Mouse (Mus musculus) stomach, postnatal 0 days (tissue): ENCODE results near the gene Slc47a2. TPM values are rescaled to one million over a fixed set of nuclear protein-coding genes. Genes with fewer than 3 reads are reported as not detected.

Experiments used
- ATAC-seq: fragments of 200-750 bp; cut with Nextera tagmentation; 2 replicates; pipeline ENCODE4 v1.8.0; 2017; ENCODE audit not compliant: low FRiP score, low TSS enrichment
- DNase-seq: peaks from one replicate; pipeline ENCODE4 v3.0.0-alpha.2; 2016; ENCODE audit warnings: low spot score
- H3K27ac ChIP-seq: fragments of 300-500 bp; sonication (generic); replicated peaks from 2 replicates; pipeline ENCODE4 v1.5.1; 2014; ENCODE audit warnings: mild to moderate bottlenecking, control low read depth
- H3K27me3 ChIP-seq: fragments of 300-500 bp; sonication (generic); 2 replicates; pipeline ENCODE4 v1.6.1; 2014; ENCODE audit warnings: low read length; ENCODE audit not compliant: control insufficient read depth, insufficient read depth
- H3K36me3 ChIP-seq: fragments of 300-500 bp; sonication (generic); 2 replicates; pipeline ENCODE4 v1.6.1; 2014; ENCODE audit warnings: low read length, mixed read lengths; ENCODE audit not compliant: control insufficient read depth, insufficient read depth
- H3K4me1 ChIP-seq: fragments of 300-500 bp; sonication (generic); replicated peaks from 2 replicates; pipeline ENCODE4 v1.6.1; 2014; ENCODE audit warnings: antibody characterized with exemption; ENCODE audit not compliant: control insufficient read depth, insufficient read depth
- H3K4me2 ChIP-seq: fragments of 300-500 bp; sonication (generic); replicated peaks from 2 replicates; pipeline ENCODE4 v1.6.1; 2014; ENCODE audit warnings: low read depth, mild to moderate bottlenecking, control low read depth, moderate library complexity
- H3K4me3 ChIP-seq: fragments of 300-500 bp; sonication (generic); 2 replicates; pipeline ENCODE4 v1.5.1; 2014; ENCODE audit warnings: low read depth, low read length, control low read depth
- H3K9ac ChIP-seq: fragments of 300-500 bp; sonication (generic); 2 replicates; pipeline ENCODE4 v1.6.1; 2014; ENCODE audit warnings: mild to moderate bottlenecking, low read length, control low read depth, mixed read lengths
- H3K9me3 ChIP-seq: fragments of 300-500 bp; sonication (generic); 2 replicates; pipeline ENCODE4 v1.6.1; 2016; ENCODE audit warnings: low read length; ENCODE audit not compliant: control insufficient read depth
- CTCF ChIP-seq: IDR thresholded peaks from 2 replicates; pipeline ENCODE4 v1.5.1; 2016; ENCODE audit warnings: antibody characterized with exemption, low read depth, mild to moderate bottlenecking, moderate library complexity
- EP300 ChIP-seq: optimal IDR thresholded peaks from 2 replicates; pipeline ENCODE3; 2016; ENCODE audit warnings: antibody characterized with exemption
- WGBS: fragments of 180-500 bp; shearing (Covaris S2); extraction: QIAGEN DNeasy Blood & Tissue Kit; methylation state at CpG from one replicate; pipeline ENCODE4 v1.1.7; 2014; 5-methylcytosine and 5-hydroxymethylcytosine counted together
- polyA plus RNA-seq: library from polyadenylated mRNA; unstranded; fragments of >200 nt; fragmentation: Nextera tagmentation; extraction: Ambion mirVana; gene quantifications from 2 replicates; pipeline ENCODE4 v1.2.1, GENCODE M21; 2015

The Slc47a2 gene
- polyA plus RNA-seq, 1 experiment from 2014 or later, result 0.29 TPM

DNA sequence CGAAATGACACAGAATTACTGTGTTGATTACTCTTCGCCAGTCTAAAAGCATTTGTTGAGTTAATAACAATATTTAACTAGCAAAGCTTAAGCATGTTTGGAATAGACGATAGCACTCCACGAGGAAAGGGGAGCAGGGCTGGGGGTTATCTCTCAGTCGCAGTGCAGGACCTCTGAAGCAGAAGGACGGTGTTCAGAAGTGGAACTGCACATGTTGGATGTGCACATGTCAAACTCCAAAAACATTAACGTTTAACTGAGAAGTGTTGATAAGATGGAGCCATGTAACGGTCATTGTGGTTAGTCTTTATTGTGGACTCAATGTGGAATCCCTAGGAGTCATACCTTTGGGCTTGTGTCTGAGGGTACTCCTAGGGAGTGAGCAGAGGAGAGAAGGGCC, 67.6 kb downstream of the Slc47a2 start:
- Histone ChIP-seq H3K27ac (no peak overlapping the region), H3K4me2 (no peak overlapping the region), H3K27me3 (no peaks in the 10 kb centered on the region), H3K36me3 (no peaks in the 10 kb centered on the region), H3K9ac (no peak overlapping the region), H3K4me1 (no peaks in the 10 kb centered on the region), H3K4me3 (no peak overlapping the region), H3K9me3 (no peaks in the 10 kb centered on the region)
- no peak for TF ChIP-seq EP300
- no peak for TF ChIP-seq CTCF
- 39% methylated on average over 8 of the region's 8 CpGs for whole genome bisulfite sequencing
- DNase-seq, result no peak
- 0 out of 2 replicates have a peak, but pooled peaks have one; percentile 34 for ATAC-seq

DNA sequence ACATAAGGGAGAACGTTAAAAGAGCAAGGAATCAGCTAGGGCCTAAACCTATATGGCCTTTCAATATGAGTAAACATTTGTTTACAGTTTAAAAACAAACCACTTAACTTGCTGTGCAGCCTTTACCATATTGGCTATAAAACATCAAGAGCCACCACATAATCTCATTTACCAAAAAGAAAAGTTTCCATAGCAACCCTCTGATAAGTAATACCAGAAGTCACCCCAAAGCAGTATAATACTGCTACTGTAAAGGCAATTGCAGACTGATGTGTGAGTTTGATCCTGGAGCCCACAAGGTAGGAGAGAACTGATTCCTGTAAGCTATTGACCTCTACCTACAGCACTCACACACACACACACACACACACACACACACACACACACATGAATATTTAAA, 68.2 kb downstream of the Slc47a2 start:
- no peaks in the 10 kb centered on the region for H3K9me3 ChIP-seq
- DNase-seq, result no peak
- ATAC-seq, result no peak
- no peak for TF ChIP-seq CTCF
- no peak for TF ChIP-seq EP300
- H3K27me3 ChIP-seq, result no peaks in the 10 kb centered on the region
- no peak overlapping the region for H3K27ac ChIP-seq
- H3K36me3 ChIP-seq, result no peaks in the 10 kb centered on the region
- no peak overlapping the region for H3K4me3 ChIP-seq
- no peak overlapping the region for H3K4me2 ChIP-seq
- no peak overlapping the region for H3K9ac ChIP-seq
- WGBS, result 45% methylated on average over 1 of the region's 1 CpGs
- no peaks in the 10 kb centered on the region for H3K4me1 ChIP-seq

DNA sequence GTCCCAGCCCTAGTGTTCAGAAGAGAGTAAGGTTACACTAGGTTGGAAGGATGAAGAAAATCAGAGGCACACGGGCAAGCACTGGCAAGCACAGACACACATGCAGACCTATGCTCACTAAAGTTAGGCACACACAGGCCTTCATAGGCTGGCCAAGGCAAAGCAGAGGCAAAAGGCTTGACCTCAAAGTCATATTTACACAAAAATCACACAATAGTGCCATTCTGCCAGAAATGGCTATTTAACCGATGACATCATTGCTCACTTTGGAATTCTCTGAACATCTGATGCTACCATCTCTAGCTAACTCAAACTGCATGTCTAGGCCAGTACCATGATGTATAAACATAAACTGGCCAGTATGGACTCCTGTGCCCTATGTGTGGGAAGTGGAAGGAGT, 68.7 kb downstream of the Slc47a2 start:
- H3K9ac ChIP-seq, result no peak overlapping the region
- H3K27me3 ChIP-seq, result no peaks in the 10 kb centered on the region
- WGBS, result 63% methylated on average over 2 of the region's 2 CpGs
- no peaks in the 10 kb centered on the region for H3K4me1 ChIP-seq
- no peaks in the 10 kb centered on the region for H3K36me3 ChIP-seq
- H3K4me2 ChIP-seq, result no peak overlapping the region
- ATAC-seq, result no peak
- no peaks in the 10 kb centered on the region for H3K9me3 ChIP-seq
- H3K4me3 ChIP-seq, result no peak overlapping the region
- no peak overlapping the region for H3K27ac ChIP-seq
- no peak for DNase-seq
- TF ChIP-seq CTCF (no peak), EP300 (no peak)

DNA sequence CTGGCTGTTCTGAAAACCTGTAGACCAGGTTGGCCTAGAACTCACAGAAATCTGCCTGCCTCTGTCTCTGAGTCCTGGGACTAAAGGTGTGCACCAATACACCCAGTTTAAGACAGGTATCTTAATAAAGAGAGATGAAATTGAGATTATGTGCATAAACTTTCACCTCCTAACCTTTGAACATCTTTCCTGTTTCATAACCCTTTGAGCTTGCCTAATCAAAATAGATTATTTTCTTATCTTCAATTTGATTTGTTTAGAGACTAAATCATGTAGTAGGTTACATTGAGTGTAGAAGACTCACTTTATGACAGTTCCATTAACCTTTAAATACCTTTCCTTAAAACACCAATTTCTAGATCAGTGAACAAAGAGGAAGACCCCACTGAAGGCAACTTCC, 71.0 kb downstream of the Slc47a2 start:
- H3K4me2 ChIP-seq, result no peak overlapping the region
- H3K9me3 ChIP-seq, result no peaks in the 10 kb centered on the region
- no peak overlapping the region for H3K27ac ChIP-seq
- DNase-seq (no peak), ATAC-seq (no peak)
- H3K27me3 ChIP-seq, result no peaks in the 10 kb centered on the region
- H3K9ac ChIP-seq, result no peak overlapping the region
- no peaks in the 10 kb centered on the region for H3K36me3 ChIP-seq
- no peaks in the 10 kb centered on the region for H3K4me1 ChIP-seq
- no peak for TF ChIP-seq CTCF
- no peak for TF ChIP-seq EP300
- H3K4me3 ChIP-seq, result no peak overlapping the region

DNA sequence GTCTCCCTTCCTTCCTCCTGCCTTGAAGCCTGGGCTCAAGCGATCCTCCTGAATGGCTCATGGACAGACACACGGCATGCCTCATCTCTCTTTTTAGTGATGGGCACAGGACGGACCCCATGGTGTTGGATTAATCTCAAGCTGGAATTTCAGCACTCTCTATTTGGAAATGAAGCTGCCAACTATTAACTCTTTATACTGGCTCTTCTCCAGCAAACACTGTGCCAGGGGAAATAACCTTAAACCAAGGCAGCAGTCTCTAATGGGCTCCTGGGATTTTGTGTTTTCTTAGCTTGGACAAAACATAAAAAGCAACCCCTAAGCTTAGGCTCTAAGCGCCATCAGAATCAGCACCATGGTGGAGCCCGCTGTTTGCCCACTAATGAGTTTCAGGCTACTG, 72.3 kb downstream of the Slc47a2 start:
- H3K4me1 ChIP-seq, result no peaks in the 10 kb centered on the region
- H3K27me3 ChIP-seq, result no peaks in the 10 kb centered on the region
- no peak overlapping the region for H3K9ac ChIP-seq
- no peak overlapping the region for H3K4me3 ChIP-seq
- ATAC-seq (no peak), DNase-seq (no peak)
- H3K27ac ChIP-seq, result no peak overlapping the region
- WGBS, result 86% methylated on average over 5 of the region's 5 CpGs
- no peak overlapping the region for H3K4me2 ChIP-seq
- TF ChIP-seq EP300, result no peak
- TF ChIP-seq CTCF, result no peak
- no peaks in the 10 kb centered on the region for H3K9me3 ChIP-seq
- H3K36me3 ChIP-seq, result no peaks in the 10 kb centered on the region

DNA sequence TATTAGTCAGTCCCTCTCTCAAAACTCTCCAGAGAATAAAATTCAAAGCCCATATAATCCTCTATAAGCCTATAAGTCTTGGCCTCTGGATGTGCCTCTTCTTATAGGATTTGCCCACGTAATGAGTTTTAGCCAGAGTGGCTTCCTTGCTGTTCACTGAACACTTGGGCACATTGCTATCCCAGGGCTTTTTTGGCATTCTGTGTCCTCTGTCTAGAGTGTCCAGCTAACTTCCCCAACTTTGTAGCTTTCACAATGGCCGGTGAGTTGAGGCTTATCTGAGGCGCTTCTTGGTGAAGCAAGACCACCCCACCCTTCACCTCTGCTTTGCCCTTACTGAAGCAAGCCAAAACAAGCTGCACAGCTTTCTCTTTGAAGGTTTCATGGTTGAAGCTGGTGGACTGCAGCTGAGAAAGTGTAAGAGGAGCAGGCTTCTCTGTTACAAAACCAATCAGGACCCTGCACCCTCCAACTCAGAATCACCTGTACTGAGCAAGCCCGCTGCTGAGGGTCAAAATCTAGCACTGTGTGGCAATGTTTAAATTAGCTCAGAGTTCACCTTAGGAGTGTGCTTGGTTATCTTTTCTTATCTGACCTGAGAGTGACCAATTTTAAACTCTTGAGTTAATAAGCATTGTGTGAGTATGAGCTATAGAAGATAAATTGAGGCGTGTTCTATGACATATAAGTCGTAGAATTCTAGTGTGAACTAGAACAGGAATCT, 73.9 kb downstream of the Slc47a2 start:
- Histone ChIP-seq H3K9me3 (no peaks in the 10 kb centered on the region), H3K4me3 (no peak overlapping the region), H3K27me3 (no peaks in the 10 kb centered on the region), H3K4me2 (no peak overlapping the region), H3K9ac (no peak overlapping the region), H3K27ac (no peak overlapping the region), H3K36me3 (no peaks in the 10 kb centered on the region), H3K4me1 (no peaks in the 10 kb centered on the region; the same call in 1 of the 2 replicates)
- ATAC-seq (no peak), DNase-seq (no peak)
- TF ChIP-seq CTCF (no peak), EP300 (no peak)
- WGBS, result 62% methylated on average over 6 of the region's 6 CpGs
